Mouse (Mus musculus) heart, embryonic 14.5 days (tissue): ENCODE measurements at regions not wholly inside any gene's neighbourhood (a gene's known extent, or its start where the extent isn't known, plus 50 kb on each side); places are given as distances from the start of the nearest gene placed in this dataset.

Experiments used
- ATAC-seq: fragments of 200-750 bp; cut with Nextera tagmentation; 2 replicates; pipeline ENCODE4 v1.8.0; 2017; ENCODE audit warnings: low read depth, moderate TSS enrichment; ENCODE audit not compliant: insufficient number of reproducible peaks, insufficient read depth, low FRiP score
- H3K27ac ChIP-seq, 2 experiments: fragments of 200-500 bp in 1 of 2; fragments of 300-500 bp in 1 of 2; sonication (generic) in 1 of 2; replicated peaks in 1 of 2; 2 replicates each; pipeline ENCODE4 v1.5.1; 2012 to 2014; ENCODE audit warnings: low read depth in 2 of 2, low read length in 2 of 2, control low read depth in 1 of 2, mild to moderate bottlenecking in 1 of 2, mixed read lengths in 1 of 2; ENCODE audit not compliant: control insufficient read depth in 1 of 2, insufficient read depth in 1 of 2
- H3K27me3 ChIP-seq: fragments of 300-500 bp; sonication (generic); 2 replicates; pipeline ENCODE4 v1.6.1; 2014; ENCODE audit warnings: mild to moderate bottlenecking, low read length, control low read depth; ENCODE audit not compliant: control insufficient read depth, insufficient read depth
- H3K36me3 ChIP-seq: fragments of 300-500 bp; sonication (generic); 2 replicates; pipeline ENCODE4 v1.6.1; 2014; ENCODE audit warnings: mild to moderate bottlenecking, control low read depth, low read length, mixed read lengths; ENCODE audit not compliant: control insufficient read depth, insufficient read depth
- H3K4me1 ChIP-seq, 2 experiments: fragments of 200-500 bp in 1 of 2; fragments of 300-500 bp in 1 of 2; sonication (generic) in 1 of 2; 2 replicates each; pipeline ENCODE4 v1.6.1; 2012 to 2014; ENCODE audit warnings: low read length in 2 of 2, control low read depth in 1 of 2, mixed read lengths in 1 of 2; ENCODE audit not compliant: control insufficient read depth in 2 of 2, insufficient read depth in 2 of 2
- H3K4me2 ChIP-seq: fragments of 300-500 bp; sonication (generic); 2 replicates; pipeline ENCODE4 v1.6.1; 2014; ENCODE audit warnings: mild to moderate bottlenecking, low read length
- H3K4me3 ChIP-seq, 2 experiments: fragments of 200-500 bp in 1 of 2; fragments of 300-500 bp in 1 of 2; sonication (generic) in 1 of 2; 2 replicates each; pipeline ENCODE4 v1.5.1; 2012 to 2014; ENCODE audit warnings: low read length in 2 of 2, mild to moderate bottlenecking in 2 of 2, control low read depth in 1 of 2, low read depth in 1 of 2, moderate library complexity in 1 of 2; ENCODE audit not compliant: control insufficient read depth in 1 of 2, insufficient read depth in 1 of 2
- H3K9ac ChIP-seq: fragments of 300-500 bp; sonication (generic); 2 replicates; pipeline ENCODE4 v1.6.1; 2014; ENCODE audit warnings: mild to moderate bottlenecking, low read length
- H3K9me3 ChIP-seq: fragments of 300-500 bp; sonication (generic); 2 replicates; pipeline ENCODE4 v1.6.1; 2016; ENCODE audit warnings: low read length, control low read depth; ENCODE audit not compliant: control insufficient read depth
- WGBS: fragments of 180-500 bp; shearing (Covaris S2); extraction: QIAGEN DNeasy Blood & Tissue Kit; methylation state at CpG from one replicate; pipeline ENCODE4 v1.1.7; 2014; 5-methylcytosine and 5-hydroxymethylcytosine counted together

GRCm38 (mm10) chr15:61653853-61654252 is 731.0 kb upstream of the A1bg start:
- Histone ChIP-seq H3K36me3 (no peaks in the 10 kb centered on the region), H3K9ac (no peak overlapping the region), H3K27ac (no peak overlapping the region), H3K9me3 (no peaks in the 10 kb centered on the region), H3K4me1 (no peaks in the 10 kb centered on the region), H3K4me3 (no peak overlapping the region), H3K27me3 (no peaks in the 10 kb centered on the region), H3K4me2 (no peak overlapping the region)
- 78% methylated on average over 1 of the region's 1 CpGs for WGBS
- ATAC-seq: no peak

GRCm38 (mm10) chr15:61618638-61619500 is 696.1 kb upstream of the A1bg start:
- no peak overlapping the region for H3K9ac ChIP-seq
- ATAC-seq: no peak
- H3K36me3 ChIP-seq: no peaks in the 10 kb centered on the region
- H3K27ac ChIP-seq: no peak overlapping the region
- H3K9me3 ChIP-seq: no peaks in the 10 kb centered on the region
- no peak overlapping the region for H3K4me2 ChIP-seq
- H3K4me1 ChIP-seq: no peaks in the 10 kb centered on the region
- H3K27me3 ChIP-seq: no peaks in the 10 kb centered on the region
- WGBS: 68% methylated on average over 8 of the region's 8 CpGs
- H3K4me3 ChIP-seq: no peak overlapping the region

GRCm38 (mm10) chr15:61610662-61611061 is 687.9 kb upstream of the A1bg start:
- Histone ChIP-seq H3K9me3 (no peaks in the 10 kb centered on the region), H3K4me3 (no peak overlapping the region), H3K36me3 (no peaks in the 10 kb centered on the region), H3K4me1 (peaks cover 2 to 10% of the 10 kb centered on the region in 2 experiments; a peak in 3 of 4 replicates), H3K27ac (no peak overlapping the region), H3K27me3 (no peaks in the 10 kb centered on the region), H3K4me2 (no peak overlapping the region), H3K9ac (no peak overlapping the region)
- 88% methylated on average over 3 of the region's 3 CpGs for WGBS
- ATAC-seq: no peak

GRCm38 (mm10) chr15:61609656-61610055 is 686.8 kb upstream of the A1bg start:
- Histone ChIP-seq H3K27ac (no peak overlapping the region), H3K27me3 (no peaks in the 10 kb centered on the region), H3K9ac (no peak overlapping the region), H3K4me3 (no peak overlapping the region), H3K36me3 (no peaks in the 10 kb centered on the region), H3K9me3 (no peaks in the 10 kb centered on the region), H3K4me1 (peaks cover 2 to 10% of the 10 kb centered on the region in 2 experiments; a peak in 3 of 4 replicates), H3K4me2 (no peak overlapping the region)
- no peak for ATAC-seq
- 53% methylated on average over 6 of the region's 6 CpGs for WGBS

GRCm38 (mm10) chr15:61608301-61608731 is 685.5 kb upstream of the A1bg start:
- H3K36me3 ChIP-seq: no peaks in the 10 kb centered on the region
- H3K27ac ChIP-seq: no peak overlapping the region
- H3K9me3 ChIP-seq: no peaks in the 10 kb centered on the region
- H3K4me1 ChIP-seq: peaks cover 2 to 10% of the 10 kb centered on the region in 2 experiments; a peak in 3 of 4 replicates
- no peak overlapping the region for H3K9ac ChIP-seq
- no peak overlapping the region for H3K4me2 ChIP-seq
- H3K4me3 ChIP-seq: no peak overlapping the region
- ATAC-seq: no peak
- 32% methylated on average over 6 of the region's 6 CpGs for WGBS
- no peaks in the 10 kb centered on the region for H3K27me3 ChIP-seq

- H3K9me3 ChIP-seq: no peaks in the 10 kb centered on the region
- no peaks in the 10 kb centered on the region for H3K27me3 ChIP-seq
- peaks cover 0 to 15% of the 10 kb centered on the region in 2 experiments; a peak in 2 of 4 replicates for H3K4me1 ChIP-seq
- H3K4me3 ChIP-seq: no peak overlapping the region
- H3K27ac ChIP-seq: peak overlapping the region; percentile 12 to 39; a peak in 2 of 4 replicates
- no peaks in the 10 kb centered on the region for H3K36me3 ChIP-seq
- H3K9ac ChIP-seq: no peak overlapping the region
- no peak for ATAC-seq
- H3K4me2 ChIP-seq: peak overlapping the region; percentile 50
- 16% methylated on average over 6 of the region's 6 CpGs for WGBS
These were observed 676.9 kb upstream of the A1bg start for GRCm38 (mm10) chr15:61599734-61600133.

GRCm38 (mm10) chr15:61596318-61596717 is 673.5 kb upstream of the A1bg start:
- no peak overlapping the region for H3K4me2 ChIP-seq

More at GRCm38 (mm10) chr15:61596318-61596717, 673.5 kb upstream of the A1bg start:
- Histone ChIP-seq H3K4me1 (peaks cover 0 to 15% of the 10 kb centered on the region in 2 experiments; a peak in 2 of 4 replicates), H3K9me3 (no peaks in the 10 kb centered on the region), H3K27me3 (no peaks in the 10 kb centered on the region), H3K9ac (no peak overlapping the region), H3K27ac (no peak overlapping the region), H3K4me3 (no peak overlapping the region), H3K36me3 (no peaks in the 10 kb centered on the region)
- 76% methylated on average over 4 of the region's 4 CpGs for WGBS
- no peak for ATAC-seq
